Mouse (Mus musculus): ENCODE measurements around the gene Fkbpl. TPM values are rescaled to one million over a fixed set of nuclear protein-coding genes. Genes with fewer than 3 reads are reported as not detected.
A peak's percentile ranks its signal among the peaks of the same experiment; 100 is the strongest.

Gene Fkbpl
- total and polyA plus RNA-seq, 3 experiments: 6.4 to 7.0 TPM; not detected in 1

- no peak for TF ChIP-seq NELFE (IDR thresholded peaks at IDR 0.05; ENCODE audit: low read depth, low read length)
- no peak for TF ChIP-seq NRF1 (IDR thresholded peaks at IDR 0.05; ENCODE audit: insufficient read depth, low read depth, low read length, poor library complexity, severe bottlenecking)
- TF ChIP-seq ZKSCAN1 (IDR thresholded peaks at IDR 0.05; ENCODE audit: low read depth, low read length): no peak; the same call in 1 of the 2 replicates
- no peak for TF ChIP-seq POLR2AphosphoS5 (IDR thresholded peaks at IDR 0.05; ENCODE audit: borderline replicate concordance, low read depth, low read length)
- TF ChIP-seq EP300 (IDR thresholded peaks at IDR 0.05; ENCODE audit: low read depth in 1 of 2, low read length in 2 of 2): peak; percentile 90 to 96
- no peak for TF ChIP-seq MAX (IDR thresholded peaks at IDR 0.05; ENCODE audit: low read length)
- TF ChIP-seq ZNF384 (IDR thresholded peaks at IDR 0.05; ENCODE audit: low read depth, low read length): peak; percentile 94
- TF ChIP-seq HCFC1 (IDR thresholded peaks at IDR 0.05; ENCODE audit: low read depth, low read length): 0 out of 2 replicates have a peak, but pooled peaks have one; percentile 39
- TF ChIP-seq TAL1 (IDR thresholded peaks at IDR 0.05; ENCODE audit: low read length): peak; percentile 94
- peak; percentile 69 for TF ChIP-seq RCOR1 (IDR thresholded peaks at IDR 0.05; ENCODE audit: low read depth, low read length)
- TF ChIP-seq GATA1 (IDR thresholded peaks at IDR 0.05; ENCODE audit: low read depth, low read length): peak; percentile 83
- no peak; the same call in 1 of the 2 replicates for TF ChIP-seq ZMIZ1 (IDR thresholded peaks at IDR 0.05; ENCODE audit: low read depth, low read length)
- no peak for TF ChIP-seq ELF1 (IDR thresholded peaks at IDR 0.05; ENCODE audit: low read depth, low read length)
- TF ChIP-seq SIN3A (IDR thresholded peaks at IDR 0.05; ENCODE audit: low read length): peak; percentile 80
- TF ChIP-seq TBP (IDR thresholded peaks at IDR 0.05; ENCODE audit: low read depth, low read length): no peak
- TF ChIP-seq CTCF (IDR thresholded peaks at IDR 0.05 in 2 of 3, conservative IDR thresholded peaks at IDR 0.05 in 1 of 3; ENCODE audit: control insufficient read depth in 1 of 3, insufficient read depth in 1 of 3, low read depth in 2 of 3, low read length in 3 of 3, poor library complexity in 1 of 3, severe bottlenecking in 1 of 3): no peak
- TF ChIP-seq MYC (IDR thresholded peaks at IDR 0.05; ENCODE audit: low read depth, low read length): 0 out of 2 replicates have a peak, but pooled peaks have one; percentile 15
- no peak for TF ChIP-seq E2F4 (IDR thresholded peaks at IDR 0.05; ENCODE audit: borderline replicate concordance, low read depth, low read length)
- no peak for TF ChIP-seq BHLHE40 (IDR thresholded peaks at IDR 0.05; ENCODE audit: borderline replicate concordance, low read depth, low read length)
- no peak for TF ChIP-seq USF2 (IDR thresholded peaks at IDR 0.05; ENCODE audit: borderline replicate concordance in 1 of 2, insufficient read depth in 1 of 2, low read depth in 1 of 2, low read length in 2 of 2)
- peak; percentile 86 for TF ChIP-seq MAZ (IDR thresholded peaks at IDR 0.05; ENCODE audit: low read depth, low read length)
- peak; percentile 98 for TF ChIP-seq TCF12 (IDR thresholded peaks at IDR 0.05; ENCODE audit: low read depth, low read length)
- no peak for TF ChIP-seq ZC3H11A (IDR thresholded peaks at IDR 0.05; ENCODE audit: low read depth, low read length)
Observed at GRCm38 (mm10) chr17:34613054-34613645, 31.4 kb upstream of the Fkbpl start (continued).

- no peaks in the 10 kb centered on the region for H3K27me3 ChIP-seq (ENCODE audit: control insufficient read depth in 1 of 2, insufficient read depth in 2 of 2, low read length in 2 of 2)
- H3K4me3 ChIP-seq (ENCODE audit: control insufficient read depth in 1 of 2, insufficient read depth in 1 of 2, low read depth in 2 of 2, low read length in 2 of 2): no peak overlapping the region
- TF ChIP-seq MYC (IDR thresholded peaks at IDR 0.05; ENCODE audit: low read depth, low read length): no peak
- 0 out of 2 replicates have a peak, but pooled peaks have one; percentile 3 for TF ChIP-seq ZMIZ1 (IDR thresholded peaks at IDR 0.05; ENCODE audit: low read depth, low read length)
- no peak for TF ChIP-seq KAT2A (conservative IDR thresholded peaks at IDR 0.05; ENCODE audit: low read depth, low read length)
- no peaks in the 10 kb centered on the region for H3K9me3 ChIP-seq (replicated peaks; ENCODE audit: insufficient read depth, low read length)
- DNase-seq (ENCODE audit: low read depth, low spot score): no peak
- peak overlapping the region; percentile 91 for H3K27ac ChIP-seq (ENCODE audit: control insufficient read depth, low read depth, low read length)
- H3K36me3 ChIP-seq (ENCODE audit: control insufficient read depth in 1 of 2, insufficient read depth in 2 of 2, low read length in 2 of 2): peaks cover 0 to 13% of the 10 kb centered on the region in 2 experiments; a peak in 2 of 4 replicates
- peak overlapping the region; percentile 19; the same call in 1 of the 2 replicates for H3K9ac ChIP-seq (ENCODE audit: control insufficient read depth, low read depth, low read length, poor library complexity, severe bottlenecking)
- H3K4me1 ChIP-seq (ENCODE audit: control insufficient read depth in 1 of 2, insufficient read depth in 2 of 2, low read length in 2 of 2): peaks cover 6 to 20% of the 10 kb centered on the region in 2 experiments; a peak in 3 of 4 replicates
- H3K79me2 ChIP-seq (ENCODE audit: control insufficient read depth, insufficient read depth, low read length, poor library complexity): peaks cover 4% of the 10 kb centered on the region; the same call in 1 of the 2 replicates
Observed at GRCm38 (mm10) chr17:34613830-34614229, 30.7 kb upstream of the Fkbpl start.
